Mouse (Mus musculus): Measurements from ENCODE around the gene Fastk. TPM values are rescaled to one million over a fixed set of nuclear protein-coding genes. Genes with fewer than 3 reads are reported as not detected.

Gene Fastk
- total and polyA plus RNA-seq, 2 experiments from 2014 or later = 223 to 368 TPM

DNA sequence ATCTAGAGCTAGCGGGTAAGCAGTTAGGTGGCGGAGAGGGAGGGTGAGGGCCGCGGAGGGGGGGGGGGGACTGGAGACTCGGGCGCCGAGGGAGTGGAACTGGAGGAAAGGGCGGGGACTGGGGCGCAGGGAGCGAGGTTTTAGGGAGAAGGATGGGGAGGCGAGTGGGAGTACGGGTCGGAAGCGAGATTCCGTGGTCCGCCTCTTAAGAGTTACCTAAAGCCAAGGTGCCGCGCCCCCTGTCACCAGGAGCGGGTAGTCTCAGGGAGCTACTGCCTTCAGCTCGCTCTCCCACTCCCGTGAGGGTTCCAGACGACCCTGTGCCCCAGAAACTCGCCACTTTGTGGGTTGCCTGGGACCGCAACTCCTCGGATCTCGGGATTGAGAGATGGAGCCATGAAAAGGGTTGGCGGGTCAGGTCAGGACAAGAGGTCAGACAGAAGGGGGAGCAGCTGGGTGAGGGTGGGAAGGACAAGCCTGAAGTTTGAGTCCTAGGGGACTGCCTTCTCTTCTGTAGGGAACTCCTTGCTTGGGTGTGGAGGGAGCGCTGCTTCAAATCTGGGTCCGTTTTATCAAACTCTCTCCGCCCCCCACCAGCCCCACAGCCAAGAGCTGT, 19.6 kb downstream of the Fastk start:
- DNase-seq (ENCODE audit: low spot score) (peak; percentile 45), ATAC-seq (ENCODE audit: insufficient read depth, low read depth) (no peak; the same call in 1 of the 2 replicates)
- peak overlapping the region; percentile 96 for H3K27ac ChIP-seq (ENCODE audit: low read depth)
- H3K9me3 ChIP-seq (replicated peaks; ENCODE audit: control insufficient read depth, low read length) = no peaks in the 10 kb centered on the region
- peak overlapping the region; percentile 77 for H3K4me2 ChIP-seq (ENCODE audit: low read depth, low read length)
- 1% methylated on average over 22 of the region's 30 CpGs for WGBS
- TF ChIP-seq EP300 (IDR thresholded peaks at IDR 0.05; ENCODE audit: low read depth) (no peak), CTCF (IDR thresholded peaks at IDR 0.05; ENCODE audit: low read depth) (no peak)
- H3K4me3 ChIP-seq (ENCODE audit: low read depth, low read length) = peak overlapping the region; percentile 72
- no peaks in the 10 kb centered on the region for H3K27me3 ChIP-seq (ENCODE audit: control insufficient read depth, insufficient read depth, low read length)
- H3K9ac ChIP-seq (replicated peaks; ENCODE audit: low read depth, low read length) = peak overlapping the region; percentile 70
- peaks cover 20% of the 10 kb centered on the region for H3K36me3 ChIP-seq (replicated peaks; ENCODE audit: control insufficient read depth, insufficient read depth, low read length)
- peaks cover 24% of the 10 kb centered on the region for H3K4me1 ChIP-seq (ENCODE audit: control insufficient read depth, insufficient read depth)

DNA sequence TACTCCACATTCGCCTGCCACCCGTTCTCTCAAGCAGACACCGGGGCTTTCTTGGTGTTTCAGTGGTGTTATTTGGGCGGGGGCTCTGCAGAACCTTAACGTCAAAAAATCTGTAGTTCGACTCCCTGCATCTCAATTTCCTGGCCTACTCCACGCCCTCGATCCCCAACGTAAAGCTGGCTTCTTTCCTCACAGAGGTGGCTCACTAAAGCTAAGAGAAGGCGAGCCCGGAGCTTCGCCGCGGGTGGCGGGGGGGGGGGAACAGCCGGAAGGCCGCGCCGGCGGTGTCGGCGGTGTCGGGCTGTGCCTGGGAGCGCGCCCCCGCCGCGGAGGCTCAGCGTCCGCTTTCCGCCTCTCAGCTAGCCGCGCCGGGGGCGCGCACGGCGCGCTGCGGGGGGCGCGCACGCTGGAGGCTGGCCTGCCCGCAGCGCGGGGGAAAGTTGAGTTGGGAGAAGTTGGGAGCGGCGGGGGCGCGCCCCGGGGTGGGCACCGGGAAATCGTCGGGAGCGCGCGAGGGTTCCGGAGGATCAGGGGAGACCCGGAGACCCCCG, 20.2 kb downstream of the Fastk start:
- DNase-seq (ENCODE audit: low spot score) (peak; percentile 93), ATAC-seq (ENCODE audit: insufficient read depth, low read depth) (peak; percentile 45)
- peak overlapping the region; percentile 96 for H3K27ac ChIP-seq (ENCODE audit: low read depth)
- H3K4me1 ChIP-seq (ENCODE audit: control insufficient read depth, insufficient read depth) = peaks cover 24% of the 10 kb centered on the region
- peaks cover 18% of the 10 kb centered on the region for H3K36me3 ChIP-seq (replicated peaks; ENCODE audit: control insufficient read depth, insufficient read depth, low read length)
- TF ChIP-seq EP300 (IDR thresholded peaks at IDR 0.05; ENCODE audit: low read depth) = no peak
- peak overlapping the region; percentile 72 for H3K4me3 ChIP-seq (ENCODE audit: low read depth, low read length)
- no peaks in the 10 kb centered on the region for H3K27me3 ChIP-seq (ENCODE audit: control insufficient read depth, insufficient read depth, low read length)
- H3K9me3 ChIP-seq (replicated peaks; ENCODE audit: control insufficient read depth, low read length) = no peaks in the 10 kb centered on the region
- 1% methylated on average over 53 of the region's 60 CpGs for WGBS
- H3K4me2 ChIP-seq (ENCODE audit: low read depth, low read length) = peak overlapping the region; percentile 77
- peak overlapping the region; percentile 70 for H3K9ac ChIP-seq (replicated peaks; ENCODE audit: low read depth, low read length)

DNA sequence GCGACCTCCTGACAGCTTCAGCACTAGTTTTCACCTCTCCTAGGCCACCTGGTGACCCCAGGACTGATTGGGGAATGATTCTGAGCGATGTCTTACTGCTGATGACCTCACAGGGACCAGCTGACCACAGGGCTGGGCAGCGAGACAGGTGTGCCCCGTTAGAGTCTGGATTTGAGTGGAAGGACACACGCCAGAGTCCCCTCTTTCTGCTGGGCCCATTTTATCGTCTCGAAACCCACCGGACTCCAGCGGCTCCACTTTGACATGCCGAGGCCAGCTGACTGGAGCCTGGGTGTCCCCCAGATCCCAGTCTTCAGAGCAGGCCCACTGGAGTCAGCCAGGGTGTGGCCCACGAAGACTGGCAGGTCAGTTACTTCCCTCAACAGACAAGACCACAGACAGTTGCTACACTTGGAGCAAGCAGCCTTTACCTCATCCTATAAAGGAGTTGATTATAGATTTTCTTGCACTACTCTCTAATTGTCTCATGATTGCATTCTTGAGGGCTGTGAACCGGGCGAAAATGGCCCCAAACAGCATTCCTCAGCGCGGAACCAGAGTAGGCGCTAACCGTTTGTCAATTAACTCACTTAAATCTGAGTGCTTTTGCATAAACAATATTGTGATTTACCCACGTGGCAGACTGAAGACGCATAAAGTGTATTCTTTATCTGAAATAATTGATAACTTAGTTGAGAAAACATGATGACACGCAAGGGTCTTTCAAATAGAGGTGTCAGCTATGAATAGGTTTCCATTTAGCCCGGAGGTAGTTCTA, 20.9 kb downstream of the Fastk start:
- WGBS = 9% methylated on average over 21 of the region's 21 CpGs
- peaks cover 11% of the 10 kb centered on the region; the same call in 1 of the 2 replicates for H3K36me3 ChIP-seq (replicated peaks; ENCODE audit: control insufficient read depth, insufficient read depth, low read length)
- DNase-seq (ENCODE audit: low spot score) (no peak), ATAC-seq (ENCODE audit: insufficient read depth, low read depth) (no peak)
- peak overlapping the region; percentile 72 for H3K4me3 ChIP-seq (ENCODE audit: low read depth, low read length)
- peaks cover 24% of the 10 kb centered on the region for H3K4me1 ChIP-seq (ENCODE audit: control insufficient read depth, insufficient read depth)
- H3K4me2 ChIP-seq (ENCODE audit: low read depth, low read length) = peak overlapping the region; percentile 77
- H3K27ac ChIP-seq (ENCODE audit: low read depth) = peak overlapping the region; percentile 96
- no peak for TF ChIP-seq CTCF (IDR thresholded peaks at IDR 0.05; ENCODE audit: low read depth)
- no peak for TF ChIP-seq EP300 (IDR thresholded peaks at IDR 0.05; ENCODE audit: low read depth)
- H3K9ac ChIP-seq (replicated peaks; ENCODE audit: low read depth, low read length) = peak overlapping the region; percentile 70
- H3K9me3 ChIP-seq (replicated peaks; ENCODE audit: control insufficient read depth, low read length) = no peaks in the 10 kb centered on the region
- no peaks in the 10 kb centered on the region for H3K27me3 ChIP-seq (ENCODE audit: control insufficient read depth, insufficient read depth, low read length)

DNA sequence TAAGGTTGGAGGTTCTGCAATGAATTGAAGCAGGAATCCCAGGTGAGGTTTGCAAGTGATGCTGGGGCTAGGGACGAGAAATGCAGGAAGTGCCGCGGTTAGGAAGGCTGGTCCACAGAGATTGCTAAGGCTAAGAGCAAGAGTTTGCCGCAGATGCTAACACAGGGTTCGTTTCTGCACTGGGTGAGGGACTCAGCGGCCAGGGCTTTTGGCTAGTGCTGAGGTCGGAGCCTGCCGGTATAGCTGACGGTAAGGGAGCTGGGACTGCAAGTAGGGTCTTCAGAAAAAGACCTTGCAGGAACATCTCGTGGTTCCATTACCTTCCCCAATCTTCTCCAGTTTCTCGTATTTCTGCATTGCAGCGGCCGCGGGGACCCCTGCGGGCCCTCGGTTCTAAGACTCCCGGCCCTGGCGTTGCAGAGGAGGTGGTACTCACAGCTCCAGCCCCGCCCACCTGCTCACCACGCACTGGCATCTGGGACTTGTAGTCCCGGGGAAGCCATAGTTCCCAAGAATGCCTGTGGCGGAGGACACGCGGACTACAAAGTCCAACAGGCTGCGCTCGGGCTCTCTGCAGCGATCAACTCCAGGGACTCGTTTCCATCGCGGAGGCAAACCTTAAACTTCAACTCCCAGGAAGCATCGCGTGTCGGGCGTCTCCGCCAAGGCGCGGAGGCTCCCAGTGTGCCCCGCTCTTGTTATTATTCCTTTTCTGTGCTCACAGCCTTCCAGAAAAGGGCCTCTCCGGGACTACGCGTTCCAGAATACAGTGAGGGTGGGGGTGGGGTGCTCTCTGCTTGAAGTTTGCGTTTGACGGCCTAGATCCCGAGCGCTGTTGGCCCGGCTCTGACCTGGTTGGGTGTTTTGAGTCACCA, 21.7 kb downstream of the Fastk start, which contains the start of the genes Cdk5 and Slc4a2:
TSS of gene Cdk5 (minus strand) at position 402 of the 875 bp plus-strand sequence.
TSS of gene Slc4a2 (plus strand) at position 709 of the 875 bp plus-strand sequence.
- WGBS = under 1% methylated on average over 46 of the region's 46 CpGs
- ATAC-seq (ENCODE audit: insufficient read depth, low read depth) = peak; percentile 93

DNA sequence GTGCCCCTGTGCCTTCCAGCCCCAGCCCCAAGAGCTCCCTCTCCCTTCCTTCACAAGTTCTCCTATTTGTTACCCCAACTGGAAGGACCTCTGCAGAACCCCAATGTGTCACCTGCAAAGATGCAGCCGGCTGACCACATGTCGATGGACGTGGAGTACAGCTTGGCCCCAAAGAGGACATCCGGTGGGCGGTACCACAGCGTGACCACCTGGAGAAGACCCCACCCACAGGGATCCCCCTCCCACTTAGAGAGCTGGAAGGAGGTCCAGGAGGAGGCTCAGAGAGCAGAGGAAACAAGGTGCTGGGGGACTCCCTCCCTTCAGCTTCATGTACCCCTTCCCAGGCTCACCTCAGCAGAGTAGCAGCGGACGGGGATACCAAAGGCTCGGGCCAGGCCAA, 24.7 kb downstream of the Fastk start:
- Histone ChIP-seq H3K9ac (replicated peaks; ENCODE audit: low read depth, low read length) (no peak overlapping the region), H3K9me3 (replicated peaks; ENCODE audit: control insufficient read depth, low read length) (no peaks in the 10 kb centered on the region), H3K4me3 (ENCODE audit: low read depth, low read length) (no peak overlapping the region), H3K4me1 (ENCODE audit: control insufficient read depth, insufficient read depth) (peaks cover 8% of the 10 kb centered on the region; the same call in 1 of the 2 replicates), H3K4me2 (ENCODE audit: low read depth, low read length) (no peak overlapping the region), H3K36me3 (replicated peaks; ENCODE audit: control insufficient read depth, insufficient read depth, low read length) (peaks cover 15% of the 10 kb centered on the region; the same call in 1 of the 2 replicates), H3K27me3 (ENCODE audit: control insufficient read depth, insufficient read depth, low read length) (no peaks in the 10 kb centered on the region), H3K27ac (ENCODE audit: low read depth) (no peak overlapping the region)
- ATAC-seq (ENCODE audit: insufficient read depth, low read depth) (no peak), DNase-seq (ENCODE audit: low spot score) (no peak)
- 89% methylated on average over 9 of the region's 9 CpGs for WGBS
- TF ChIP-seq CTCF (IDR thresholded peaks at IDR 0.05; ENCODE audit: low read depth) = no peak
- TF ChIP-seq EP300 (IDR thresholded peaks at IDR 0.05; ENCODE audit: low read depth) = no peak

More for the DNA sequence above, 21.7 kb downstream of the Fastk start, which contains the start of the genes Cdk5 and Slc4a2:
- DNase-seq (ENCODE audit: low spot score) = peak; percentile 99
- Histone ChIP-seq H3K9ac (replicated peaks; ENCODE audit: low read depth, low read length) (peak within 1 kb of the TSS; percentile 70), H3K27me3 (ENCODE audit: control insufficient read depth, insufficient read depth, low read length) (no peaks in the 10 kb centered on the region), H3K4me3 (ENCODE audit: low read depth, low read length) (peak within 1 kb of the TSS; percentile 72), H3K36me3 (replicated peaks; ENCODE audit: control insufficient read depth, insufficient read depth, low read length) (peaks cover 15% of the 10 kb centered on the region; the same call in 1 of the 2 replicates), H3K9me3 (replicated peaks; ENCODE audit: control insufficient read depth, low read length) (no peaks in the 10 kb centered on the region), H3K27ac (ENCODE audit: low read depth) (peak within 1 kb of the TSS; percentile 96), H3K4me1 (ENCODE audit: control insufficient read depth, insufficient read depth) (peaks cover 24% of the 10 kb centered on the region), H3K4me2 (ENCODE audit: low read depth, low read length) (peak within 1 kb of the TSS; percentile 77)
- no peak for TF ChIP-seq CTCF (IDR thresholded peaks at IDR 0.05; ENCODE audit: low read depth)
- TF ChIP-seq EP300 (IDR thresholded peaks at IDR 0.05; ENCODE audit: low read depth) = peak; percentile 63; the same call in 1 of the 2 replicates

All from heart, postnatal 0 days (tissue).